Mouse (Mus musculus): Measurements from ENCODE around the gene Mydgf. TPM values are rescaled to one million over a fixed set of nuclear protein-coding genes. Genes with fewer than 3 reads are reported as not detected.

Gene Mydgf
- total and polyA plus RNA-seq, 3 experiments: 25.4 to 28.3 (median 26.0) TPM

GRCm38 (mm10) chr17:56185281-56186141, 1.8 kb upstream of the Mydgf start:
- DNase-seq: peak; percentile 76 to 82
- H3K9ac ChIP-seq (ENCODE audit: low read depth, low read length): peak overlapping the region; percentile 8; the same call in 1 of the 2 replicates
- H3K36me3 ChIP-seq (ENCODE audit: control insufficient read depth, insufficient read depth, low read length): no peaks in the 10 kb centered on the region
- 22% methylated on average over 11 of the region's 11 CpGs for WGBS
- TF ChIP-seq EP300 (IDR thresholded peaks at IDR 0.05; ENCODE audit: insufficient read depth, low read depth, low read length) (0 out of 2 replicates have a peak, but pooled peaks have one; percentile 32), POLR2A (IDR thresholded peaks at IDR 0.05; ENCODE audit: insufficient read depth, low read depth, low read length) (peak; percentile 30), CTCF (IDR thresholded peaks at IDR 0.05) (no peak)
- H3K4me1 ChIP-seq (ENCODE audit: control insufficient read depth, insufficient read depth, low read length): peaks cover 6% of the 10 kb centered on the region; the same call in 1 of the 2 replicates
- intact Hi-C loops (cut with DNase I): no loop called here
- H3K27ac ChIP-seq: peak overlapping the region; percentile 85
- no peak overlapping the region for H3K4me3 ChIP-seq
- H3K27me3 ChIP-seq (ENCODE audit: control insufficient read depth, insufficient read depth, low read length): no peaks in the 10 kb centered on the region
- no peaks in the 10 kb centered on the region for H3K79me2 ChIP-seq (replicated peaks; ENCODE audit: control insufficient read depth, insufficient read depth, low read length)

GRCm38 (mm10) chr17:56182975-56183657, 604 bp downstream of the Mydgf start:
- no peaks in the 10 kb centered on the region for H3K27me3 ChIP-seq (ENCODE audit: control insufficient read depth, insufficient read depth, low read length)
- no peaks in the 10 kb centered on the region for H3K79me2 ChIP-seq (replicated peaks; ENCODE audit: control insufficient read depth, insufficient read depth, low read length)
- WGBS: 3% methylated on average over 14 of the region's 14 CpGs
- H3K4me3 ChIP-seq: peak overlapping the region; percentile 100
- peak overlapping the region; percentile 77 for H3K27ac ChIP-seq
- DNase-seq: peak in 1 of 2 experiments; percentile 19
- peaks cover 6% of the 10 kb centered on the region; the same call in 1 of the 2 replicates for H3K4me1 ChIP-seq (ENCODE audit: control insufficient read depth, insufficient read depth, low read length)
- intact Hi-C loops (cut with DNase I): loop anchor here (2.0 kb wide), 1 partner anchor 20 kb away; the partner anchor contains the start of gene Tnfaip8l1
- H3K9ac ChIP-seq (ENCODE audit: low read depth, low read length): peak overlapping the region; percentile 85
- no peaks in the 10 kb centered on the region for H3K36me3 ChIP-seq (ENCODE audit: control insufficient read depth, insufficient read depth, low read length)
- no peak for TF ChIP-seq POLR2A (IDR thresholded peaks at IDR 0.05; ENCODE audit: insufficient read depth, low read depth, low read length)
- no peak for TF ChIP-seq CTCF (IDR thresholded peaks at IDR 0.05)
- TF ChIP-seq EP300 (IDR thresholded peaks at IDR 0.05; ENCODE audit: insufficient read depth, low read depth, low read length): no peak

GRCm38 (mm10) chr17:56175416-56175815, 8.3 kb downstream of the Mydgf start:
- no peak overlapping the region for H3K9ac ChIP-seq (ENCODE audit: low read depth, low read length)
- no peaks in the 10 kb centered on the region; the same call in 1 of the 2 replicates for H3K4me1 ChIP-seq (ENCODE audit: control insufficient read depth, insufficient read depth, low read length)
- no peaks in the 10 kb centered on the region for H3K27me3 ChIP-seq (ENCODE audit: control insufficient read depth, insufficient read depth, low read length)
- H3K27ac ChIP-seq: no peak overlapping the region
- 96% methylated on average over 3 of the region's 3 CpGs for WGBS
- intact Hi-C loops (cut with DNase I): no loop called here
- no peaks in the 10 kb centered on the region for H3K79me2 ChIP-seq (replicated peaks; ENCODE audit: control insufficient read depth, insufficient read depth, low read length)
- DNase-seq: no peak
- no peak for TF ChIP-seq POLR2A (IDR thresholded peaks at IDR 0.05; ENCODE audit: insufficient read depth, low read depth, low read length)
- TF ChIP-seq CTCF (IDR thresholded peaks at IDR 0.05): no peak
- TF ChIP-seq EP300 (IDR thresholded peaks at IDR 0.05; ENCODE audit: insufficient read depth, low read depth, low read length): no peak
- no peak overlapping the region for H3K4me3 ChIP-seq
- H3K36me3 ChIP-seq (ENCODE audit: control insufficient read depth, insufficient read depth, low read length): no peaks in the 10 kb centered on the region

DNA sequence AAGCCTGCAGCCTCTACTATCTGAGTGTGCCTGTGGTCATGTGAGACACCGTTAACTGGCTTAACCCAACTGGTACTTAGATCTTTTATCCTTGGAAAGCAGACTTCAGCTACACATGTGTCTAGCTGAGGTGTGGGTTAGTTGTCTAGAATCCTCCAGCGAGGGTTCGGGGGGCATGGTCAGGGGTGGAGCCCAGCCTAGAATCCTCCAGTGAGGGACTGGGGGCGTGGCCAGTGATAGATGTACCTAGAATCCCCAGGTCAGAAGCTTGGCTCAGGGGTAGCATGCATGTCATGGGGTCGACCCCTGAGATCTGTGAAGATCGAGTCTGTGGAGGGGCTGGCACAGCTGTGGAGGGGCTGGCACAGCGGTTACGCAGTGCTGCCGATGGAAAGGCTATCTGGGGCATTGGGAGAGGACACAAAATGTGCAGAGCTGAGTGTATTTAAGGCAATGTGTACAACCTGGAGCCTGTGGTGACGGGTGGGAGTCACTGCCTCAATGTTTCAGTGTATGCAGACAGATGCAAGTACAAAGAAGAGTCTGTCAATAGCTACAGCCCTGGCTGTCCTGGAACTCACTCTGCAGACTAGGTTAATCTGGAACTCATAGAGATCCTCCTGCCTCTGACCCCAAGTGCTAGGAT, 10.2 kb downstream of the Mydgf start:
- no peak overlapping the region for H3K27ac ChIP-seq
- 63% methylated on average over 10 of the region's 10 CpGs for WGBS
- H3K79me2 ChIP-seq (replicated peaks; ENCODE audit: control insufficient read depth, insufficient read depth, low read length): no peaks in the 10 kb centered on the region
- H3K36me3 ChIP-seq (ENCODE audit: control insufficient read depth, insufficient read depth, low read length): no peaks in the 10 kb centered on the region
- no peaks in the 10 kb centered on the region for H3K27me3 ChIP-seq (ENCODE audit: control insufficient read depth, insufficient read depth, low read length)
- H3K9ac ChIP-seq (ENCODE audit: low read depth, low read length): no peak overlapping the region
- H3K4me1 ChIP-seq (ENCODE audit: control insufficient read depth, insufficient read depth, low read length): peaks cover 4% of the 10 kb centered on the region
- no peak for TF ChIP-seq CTCF (IDR thresholded peaks at IDR 0.05)
- intact Hi-C loops (cut with DNase I): no loop called here
- DNase-seq: no peak
- H3K4me3 ChIP-seq: no peak overlapping the region

DNA sequence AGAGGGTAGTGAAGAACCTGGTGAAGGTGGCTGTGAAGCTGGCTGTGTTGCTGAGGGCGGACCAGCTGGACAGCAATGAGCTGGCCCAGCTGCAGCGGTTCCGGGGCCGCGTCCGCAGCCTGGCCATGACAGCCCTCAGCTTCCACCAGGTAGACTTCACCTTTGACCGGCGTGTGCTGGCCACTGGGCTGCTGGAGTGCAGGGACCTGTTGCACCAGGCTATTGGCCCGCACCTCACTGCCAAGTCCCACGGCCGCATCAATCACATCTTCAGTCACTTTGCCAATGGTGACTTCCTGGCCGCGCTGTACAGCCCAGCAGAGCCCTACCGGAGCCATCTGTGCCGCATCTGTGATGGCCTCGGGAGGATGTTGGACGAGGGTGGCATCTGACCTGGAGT, 11.8 kb downstream of the Mydgf start:
- Histone ChIP-seq H3K79me2 (replicated peaks; ENCODE audit: control insufficient read depth, insufficient read depth, low read length) (no peaks in the 10 kb centered on the region), H3K9ac (ENCODE audit: low read depth, low read length) (no peak overlapping the region), H3K4me3 (no peak overlapping the region), H3K27ac (no peak overlapping the region; the same call in 1 of the 2 replicates), H3K27me3 (ENCODE audit: control insufficient read depth, insufficient read depth, low read length) (no peaks in the 10 kb centered on the region), H3K36me3 (ENCODE audit: control insufficient read depth, insufficient read depth, low read length) (no peaks in the 10 kb centered on the region), H3K4me1 (ENCODE audit: control insufficient read depth, insufficient read depth, low read length) (peaks cover 4% of the 10 kb centered on the region)
- intact Hi-C loops (cut with DNase I): no loop called here
- WGBS: 89% methylated on average over 17 of the region's 17 CpGs
- DNase-seq: no peak
- TF ChIP-seq EP300 (IDR thresholded peaks at IDR 0.05; ENCODE audit: insufficient read depth, low read depth, low read length) (no peak), POLR2A (IDR thresholded peaks at IDR 0.05; ENCODE audit: insufficient read depth, low read depth, low read length) (no peak), CTCF (IDR thresholded peaks at IDR 0.05) (no peak)

Data from heart, adult 2 months (tissue).